In genomic region chr6:108451536-108451935, GRCm38 (mm10) we compare ENCODE assay signal across 19 mouse cellular contexts.
A peak's percentile ranks its signal among the peaks of the same experiment; 100 is the strongest.
DNase-seq lines count a peak whose midpoint lies in the region; ATAC-seq and TF ChIP-seq lines count a peak whose summit lies in the region.
"Had no signal": no experiment of that assay in that cellular context is flagged by ENCODE, and none has a peak within 500 bp of the region (broad histone marks: within the 10 kb centered on the region; RNA-seq: fewer than 3 reads in every experiment).

No protein-coding gene starts in this region.

- H3K27ac ChIP-seq in lung, postnatal 0 days (ENCODE audit: low read length) = no peak overlapping the region
- H3K27ac ChIP-seq in hindbrain, embryonic 12.5 days = no peak overlapping the region
- H3K27ac ChIP-seq: heart, embryonic 15.5 days; limb, embryonic 12.5 days; liver, embryonic 13.5 days; midbrain, embryonic 12.5 days; neural tube, embryonic 15.5 days had no signal

- H3K9ac ChIP-seq in lung, postnatal 0 days (replicated peaks; ENCODE audit: low read depth) = no peak overlapping the region
- no peak overlapping the region for H3K9ac ChIP-seq in hindbrain, embryonic 12.5 days
- H3K9ac ChIP-seq: heart, embryonic 15.5 days; limb, embryonic 12.5 days; liver, embryonic 13.5 days; midbrain, embryonic 12.5 days; neural tube, embryonic 15.5 days had no signal

- TF ChIP-seq CTCF in lung, postnatal 0 days (IDR thresholded peaks at IDR 0.05) = no peak

- no peak for ATAC-seq in lung, postnatal 0 days
- no peak for ATAC-seq in hindbrain, embryonic 12.5 days (ENCODE audit: low FRiP score)
- ATAC-seq: CD4-positive, CD25-positive, alpha-beta regulatory T cell, adult 4 months had no signal

- H3K27me3 ChIP-seq in lung, postnatal 0 days (replicated peaks; ENCODE audit: insufficient read depth, low read length) = no peaks in the 10 kb centered on the region
- peaks cover 5% of the 10 kb centered on the region; the same call in 1 of the 2 replicates for H3K27me3 ChIP-seq in hindbrain, embryonic 12.5 days
- H3K27me3 ChIP-seq: heart, embryonic 15.5 days; limb, embryonic 12.5 days; liver, embryonic 13.5 days; neural tube, embryonic 15.5 days had no signal

- no peak overlapping the region for H3K4me3 ChIP-seq in lung, postnatal 0 days (ENCODE audit: low read depth, low read length)
- no peak overlapping the region for H3K4me3 ChIP-seq in hindbrain, embryonic 12.5 days
- H3K4me3 ChIP-seq: heart, embryonic 15.5 days; limb, embryonic 12.5 days; liver, embryonic 13.5 days; midbrain, embryonic 12.5 days; neural tube, embryonic 15.5 days had no signal

- H3K4me2 ChIP-seq in lung, postnatal 0 days (replicated peaks; ENCODE audit: low read depth, low read length) = no peak overlapping the region
- no peak overlapping the region for H3K4me2 ChIP-seq in hindbrain, embryonic 12.5 days (replicated peaks)
- H3K4me2 ChIP-seq: heart, embryonic 15.5 days; limb, embryonic 12.5 days; liver, embryonic 13.5 days; midbrain, embryonic 12.5 days; neural tube, embryonic 15.5 days had no signal

- no peaks in the 10 kb centered on the region for H3K36me3 ChIP-seq in lung, postnatal 0 days (ENCODE audit: insufficient read depth, low read length)
- H3K36me3 ChIP-seq in hindbrain, embryonic 12.5 days = no peaks in the 10 kb centered on the region
- H3K36me3 ChIP-seq: heart, embryonic 15.5 days; limb, embryonic 12.5 days; liver, embryonic 13.5 days; midbrain, embryonic 12.5 days; neural tube, embryonic 15.5 days had no signal

- no peaks in the 10 kb centered on the region for H3K9me3 ChIP-seq in lung, postnatal 0 days (ENCODE audit: low read length)
- H3K9me3 ChIP-seq in hindbrain, embryonic 12.5 days (replicated peaks) = no peaks in the 10 kb centered on the region
- H3K9me3 ChIP-seq: G1E; heart, embryonic 15.5 days; limb, embryonic 12.5 days; liver, embryonic 13.5 days; midbrain, embryonic 12.5 days; neural tube, embryonic 15.5 days had no signal

- 0 out of 2 replicates have a peak, but pooled peaks have one; percentile 17 for TF ChIP-seq EP300 in lung, postnatal 0 days (IDR thresholded peaks at IDR 0.05)

- DNase-seq in cerebellum, postnatal 36 days = peak; percentile 33 to 39
- no peak for DNase-seq in cerebellum, postnatal 14 days
- DNase-seq in right cerebral cortex, adult 2 months (ENCODE audit: low spot score in 2 of 2) = peak; percentile 44 to 45
- DNase-seq in right cerebral cortex, postnatal 25 days = no peak
- DNase-seq in lung, postnatal 0 days (ENCODE audit: low spot score) = peak; percentile 56
- DNase-seq in thymus, postnatal 25 days = no peak
- DNase-seq: adrenal gland, adult 8-10 months; heart, adult 11 months; kidney, adult 9 months; kidney, postnatal 36 days; layer of hippocampus, postnatal 36 days; liver, embryonic 13.5 days had no signal

- peaks cover 13% of the 10 kb centered on the region for H3K4me1 ChIP-seq in lung, postnatal 0 days (ENCODE audit: insufficient read depth, low read depth, low read length)
- peaks cover 17% of the 10 kb centered on the region for H3K4me1 ChIP-seq in hindbrain, embryonic 12.5 days

- WGBS in lung, postnatal 0 days = 42% methylated on average over 2 of the region's 2 CpGs
- WGBS in hindbrain, embryonic 12.5 days = 93% methylated on average over 2 of the region's 2 CpGs

Comparison
In these comparisons a context has a peak if more than half of its experiments do, and no peak if none do; other contexts are left out.
1. DNase-seq: peak in cerebellum, postnatal 36 days (2 of 2), right cerebral cortex, adult 2 months (2 of 2) and lung, postnatal 0 days (single experiment); none in cerebellum, postnatal 14 days (0 of 2), right cerebral cortex, postnatal 25 days (single experiment) and thymus, postnatal 25 days (single experiment).